Mouse (Mus musculus) hindbrain, embryonic 14.5 days (tissue): ENCODE data around the gene Gm5447. TPM values are rescaled to one million over a fixed set of nuclear protein-coding genes. Genes with fewer than 3 reads are reported as not detected.
A peak's percentile ranks its signal among the peaks of the same experiment; 100 is the strongest.

Experiments used
- ATAC-seq: fragments of 200-750 bp; cut with Nextera tagmentation; 2 replicates; pipeline ENCODE4 v1.8.0; 2017; ENCODE audit warnings: moderate number of reproducible peaks, mild to moderate bottlenecking, moderate TSS enrichment, moderate library complexity; ENCODE audit not compliant: low FRiP score
- DNase-seq: peaks from one replicate; pipeline ENCODE4 v3.0.0-alpha.2; 2015; ENCODE audit warnings: low spot score
- H3K27ac ChIP-seq: fragments of 300-500 bp; sonication (generic); 2 replicates; pipeline ENCODE4 v1.5.1; 2014; ENCODE audit warnings: mild to moderate bottlenecking, moderate library complexity
- H3K27me3 ChIP-seq: fragments of 300-500 bp; sonication (generic); 2 replicates; pipeline ENCODE4 v1.6.1; 2014; ENCODE audit warnings: mild to moderate bottlenecking, low read length, mixed read lengths; ENCODE audit not compliant: control insufficient read depth, insufficient read depth
- H3K36me3 ChIP-seq: fragments of 300-500 bp; sonication (generic); replicated peaks from 2 replicates; pipeline ENCODE4 v1.6.1; 2014; ENCODE audit not compliant: control insufficient read depth, insufficient read depth
- H3K4me1 ChIP-seq: fragments of 300-500 bp; sonication (generic); replicated peaks from 2 replicates; pipeline ENCODE4 v1.6.1; 2014; ENCODE audit warnings: antibody characterized with exemption, low read length, mixed read lengths; ENCODE audit not compliant: control insufficient read depth, insufficient read depth
- H3K4me2 ChIP-seq: fragments of 300-500 bp; sonication (generic); replicated peaks from 2 replicates; pipeline ENCODE4 v1.6.1; 2014; ENCODE audit warnings: mild to moderate bottlenecking, moderate library complexity
- H3K4me3 ChIP-seq: fragments of 300-500 bp; sonication (generic); replicated peaks from 2 replicates; pipeline ENCODE4 v1.5.1; 2014; ENCODE audit warnings: mild to moderate bottlenecking, low read length
- H3K9ac ChIP-seq: fragments of 300-500 bp; sonication (generic); 2 replicates; pipeline ENCODE4 v1.6.1; 2014
- H3K9me3 ChIP-seq: fragments of 300-500 bp; sonication (generic); 2 replicates; pipeline ENCODE4 v1.6.1; 2016; ENCODE audit warnings: low read length; ENCODE audit not compliant: control insufficient read depth
- WGBS: fragments of 180-500 bp; shearing (Covaris S2); extraction: QIAGEN DNeasy Blood & Tissue Kit; methylation state at CpG from one replicate; pipeline ENCODE4 v1.1.7; 2014; 5-methylcytosine and 5-hydroxymethylcytosine counted together
- polyA plus RNA-seq: library from polyadenylated mRNA; unstranded; fragments of >200 nt; fragmentation: Nextera tagmentation; extraction: Ambion mirVana; gene quantifications from 2 replicates; pipeline ENCODE4 v1.2.1, GENCODE M21; 2014

Gm5447 gene
- not detected in 2 replicates for polyA plus RNA-seq

DNA sequence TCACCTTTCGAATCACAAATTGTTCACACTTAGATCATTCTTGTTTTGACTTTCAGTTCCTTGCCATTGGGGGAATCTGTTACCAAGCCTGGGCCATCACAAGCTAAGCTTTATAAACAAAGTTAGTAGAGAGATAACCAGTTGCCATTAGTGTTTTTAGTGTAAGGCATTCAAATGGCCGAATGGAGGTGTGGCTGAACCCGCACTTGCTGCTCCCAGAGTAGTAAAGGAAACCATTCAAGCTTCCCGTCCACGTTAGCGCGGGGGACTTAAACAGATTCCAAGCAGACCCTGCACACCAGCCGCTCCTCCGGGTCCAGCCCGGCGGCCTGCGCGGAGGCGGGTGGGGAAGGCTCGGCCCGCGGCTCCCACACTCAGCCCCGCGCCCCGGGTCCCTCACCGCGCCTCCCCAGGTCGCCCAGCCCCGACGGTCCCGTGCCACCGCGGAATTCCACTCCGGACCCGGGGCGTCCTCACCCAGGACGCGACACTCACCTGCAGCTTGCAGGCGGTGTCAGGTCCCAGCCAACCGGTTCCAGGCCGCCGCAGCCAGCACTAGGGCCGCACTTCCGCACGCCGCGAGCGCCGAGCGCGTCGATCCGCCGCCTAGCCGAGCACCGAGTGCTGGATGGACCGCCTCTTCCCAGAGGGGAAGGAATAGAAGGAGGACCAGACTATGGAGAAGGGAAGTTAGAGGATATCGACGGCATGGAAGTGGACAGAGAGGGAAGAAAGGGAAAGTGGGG is at the start of gene Gm5447, which contains the start of gene Exoc2:
Gene Gm5447, plus strand, starts transcription at position 704 of the 746 bp plus-strand sequence.
Gene Exoc2, minus strand, starts transcription at position 593 of the 746 bp plus-strand sequence.
- peak within 1 kb of the TSS; percentile 49 for H3K4me2 ChIP-seq
- WGBS: under 1% methylated on average over 48 of the region's 54 CpGs
- H3K36me3 ChIP-seq: no peaks in the 10 kb centered on the region

DNA sequence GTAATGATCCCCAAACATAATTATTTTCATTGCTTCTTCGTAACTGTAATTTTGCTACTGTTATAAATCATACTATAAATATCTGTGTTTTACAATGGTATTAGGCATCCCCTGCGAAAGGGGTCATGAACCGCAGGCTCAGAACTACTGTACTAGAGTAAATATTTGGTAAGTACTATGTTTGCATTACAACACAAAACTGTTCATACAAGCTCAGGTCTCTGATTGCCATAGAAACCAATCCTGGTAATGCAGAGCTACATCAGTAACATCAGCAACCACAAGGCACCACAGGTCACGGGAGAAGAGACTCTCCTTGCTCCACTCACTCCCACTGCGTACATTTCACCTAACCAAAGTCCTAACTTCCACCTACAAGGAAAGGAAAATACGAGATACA is 49.7 kb upstream of the Gm5447 start:
- Histone ChIP-seq H3K4me2 (no peak overlapping the region), H3K4me1 (no peaks in the 10 kb centered on the region), H3K9me3 (no peaks in the 10 kb centered on the region), H3K36me3 (peaks cover 22% of the 10 kb centered on the region), H3K27ac (no peak overlapping the region), H3K27me3 (no peaks in the 10 kb centered on the region), H3K4me3 (no peak overlapping the region), H3K9ac (no peak overlapping the region)
- DNase-seq (no peak), ATAC-seq (no peak)
- 88% methylated on average over 6 of the region's 6 CpGs for WGBS

More for the DNA sequence above, at the start of gene Gm5447, which contains the start of gene Exoc2:
- peak within 1 kb of the TSS; percentile 88 for H3K4me3 ChIP-seq
- H3K27ac ChIP-seq: peak within 1 kb of the TSS; percentile 84
- ATAC-seq: peak; percentile 99
- H3K27me3 ChIP-seq: no peaks in the 10 kb centered on the region
- H3K9me3 ChIP-seq: no peaks in the 10 kb centered on the region
- peak; percentile 86 for DNase-seq
- peaks cover 10% of the 10 kb centered on the region for H3K4me1 ChIP-seq
- H3K9ac ChIP-seq: peak within 1 kb of the TSS; percentile 92

DNA sequence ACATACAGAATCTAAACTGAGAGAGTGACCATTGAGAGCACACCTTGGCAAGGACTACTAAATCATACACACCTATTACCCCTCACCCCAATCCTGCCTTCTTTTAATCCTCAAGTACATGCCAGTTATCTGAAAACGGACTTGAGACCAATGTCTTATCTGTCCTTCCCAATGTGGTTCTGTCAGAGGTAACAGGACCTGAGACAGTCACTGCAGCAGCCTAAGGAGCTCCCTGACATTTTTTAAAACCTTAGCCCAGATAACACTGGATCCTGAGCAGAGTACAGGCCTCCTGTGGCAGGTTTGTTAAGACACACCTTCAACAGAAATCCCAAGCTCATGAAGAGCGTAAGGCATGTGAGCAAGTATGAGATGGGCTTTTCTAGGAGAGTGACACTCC is 44.9 kb upstream of the Gm5447 start:
- 94% methylated on average over 2 of the region's 2 CpGs for WGBS
- no peak overlapping the region for H3K4me2 ChIP-seq
- H3K27me3 ChIP-seq: no peaks in the 10 kb centered on the region
- no peaks in the 10 kb centered on the region for H3K9me3 ChIP-seq
- H3K36me3 ChIP-seq: peaks cover 14% of the 10 kb centered on the region
- no peak overlapping the region for H3K4me3 ChIP-seq
- ATAC-seq: no peak
- H3K4me1 ChIP-seq: no peaks in the 10 kb centered on the region
- no peak overlapping the region for H3K27ac ChIP-seq
- H3K9ac ChIP-seq: no peak overlapping the region
- DNase-seq: no peak

DNA sequence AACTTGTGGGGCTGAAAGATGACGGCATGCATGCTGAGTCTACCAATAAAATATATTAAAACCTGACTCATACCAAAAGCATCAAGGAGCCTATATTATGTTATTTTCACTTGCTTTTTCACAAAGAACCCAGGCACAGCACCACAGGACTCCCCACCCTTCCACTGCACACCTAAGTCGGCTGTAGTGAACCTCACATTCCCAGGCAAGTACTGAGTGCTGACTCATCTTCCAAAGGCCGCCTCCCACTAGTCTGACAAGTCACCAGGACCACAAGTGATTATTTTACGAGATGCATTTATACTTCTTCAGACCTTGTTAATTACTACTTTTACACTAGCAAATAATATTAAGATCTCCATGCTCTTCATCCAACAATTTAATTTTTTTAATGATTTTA is 42.4 kb upstream of the Gm5447 start:
- ATAC-seq (no peak), DNase-seq (no peak)
- Histone ChIP-seq H3K4me2 (no peak overlapping the region), H3K4me3 (no peak overlapping the region), H3K9me3 (no peaks in the 10 kb centered on the region), H3K36me3 (peaks cover 4% of the 10 kb centered on the region; the same call in 1 of the 2 replicates), H3K4me1 (no peaks in the 10 kb centered on the region), H3K27me3 (no peaks in the 10 kb centered on the region), H3K9ac (no peak overlapping the region), H3K27ac (no peak overlapping the region)
- 88% methylated on average over 4 of the region's 4 CpGs for WGBS

DNA sequence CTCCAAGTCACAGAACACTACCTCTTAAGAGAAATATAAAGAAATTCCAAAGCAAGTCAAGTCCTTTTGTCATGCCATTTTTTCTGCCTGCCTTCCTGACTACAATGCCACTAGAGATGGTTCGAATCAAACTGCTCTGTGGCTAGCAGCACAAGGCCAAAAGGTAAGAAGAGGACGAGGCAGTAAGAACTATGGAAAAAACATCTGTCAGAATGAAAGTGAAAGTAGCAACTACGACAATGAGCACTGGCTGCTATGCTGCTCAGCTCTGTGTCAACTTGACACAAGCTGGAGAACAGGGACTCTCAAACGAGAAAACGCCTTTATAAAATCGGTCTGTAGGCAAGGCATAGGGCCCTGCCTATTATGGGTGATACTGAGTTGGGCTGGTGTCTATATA is 41.0 kb upstream of the Gm5447 start:
- H3K36me3 ChIP-seq: no peaks in the 10 kb centered on the region; the same call in 1 of the 2 replicates
- H3K9me3 ChIP-seq: no peaks in the 10 kb centered on the region
- no peaks in the 10 kb centered on the region for H3K27me3 ChIP-seq
- no peaks in the 10 kb centered on the region for H3K4me1 ChIP-seq
- no peak overlapping the region for H3K4me3 ChIP-seq
- WGBS: 68% methylated on average over 6 of the region's 6 CpGs
- DNase-seq (no peak), ATAC-seq (no peak)
- no peak overlapping the region for H3K27ac ChIP-seq
- H3K9ac ChIP-seq: no peak overlapping the region
- no peak overlapping the region for H3K4me2 ChIP-seq

DNA sequence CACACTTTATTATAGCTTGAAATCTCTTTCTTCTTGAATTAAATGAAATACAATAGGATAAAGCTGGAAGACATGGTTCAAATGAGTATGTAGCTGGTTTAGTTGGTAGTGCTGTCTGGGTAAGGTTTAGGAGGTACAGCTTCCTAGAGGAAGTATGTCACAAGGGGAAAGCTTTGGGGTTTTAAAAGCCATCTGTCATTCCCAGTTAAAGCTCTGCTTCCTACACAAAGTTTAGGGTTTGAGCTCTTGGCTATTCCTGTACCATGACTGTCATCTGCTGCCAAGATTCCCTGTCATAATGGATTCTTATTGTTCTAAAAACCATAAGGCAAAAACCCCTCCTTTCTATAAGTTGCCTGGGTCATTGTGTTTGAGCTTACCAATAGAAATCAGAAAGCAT is 28.2 kb upstream of the Gm5447 start:
- no peaks in the 10 kb centered on the region for H3K9me3 ChIP-seq

DNA sequence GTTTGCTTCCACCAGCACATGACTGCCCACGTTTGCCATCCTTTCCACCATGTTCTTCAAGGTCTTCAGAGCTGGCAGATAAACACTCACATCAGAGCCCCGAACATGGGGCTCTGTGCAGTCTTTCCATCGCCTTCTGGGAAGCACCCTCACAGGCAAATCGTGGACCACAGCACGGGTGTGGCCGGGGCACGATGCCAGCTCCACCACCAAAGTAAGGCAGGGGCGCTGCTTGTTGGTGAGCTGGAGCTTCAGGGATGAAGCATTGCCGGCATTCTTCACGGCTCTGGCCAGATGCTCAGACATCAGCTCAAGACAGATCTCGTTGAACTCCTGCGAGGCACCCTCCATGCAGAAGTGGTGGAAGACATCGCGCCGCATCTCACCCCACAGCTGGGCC is 26.9 kb upstream of the Gm5447 start:
- Histone ChIP-seq H3K27me3 (no peaks in the 10 kb centered on the region), H3K4me3 (no peak overlapping the region), H3K9me3 (no peaks in the 10 kb centered on the region), H3K9ac (no peak overlapping the region), H3K27ac (no peak overlapping the region), H3K4me1 (no peaks in the 10 kb centered on the region), H3K4me2 (no peak overlapping the region), H3K36me3 (no peaks in the 10 kb centered on the region)
- DNase-seq (no peak), ATAC-seq (no peak)
- WGBS: 96% methylated on average over 15 of the region's 15 CpGs

More for the DNA sequence above, 28.2 kb upstream of the Gm5447 start:
- DNase-seq (no peak), ATAC-seq (no peak)
- Histone ChIP-seq H3K4me1 (no peaks in the 10 kb centered on the region), H3K9ac (no peak overlapping the region), H3K36me3 (no peaks in the 10 kb centered on the region), H3K27ac (no peak overlapping the region), H3K4me3 (no peak overlapping the region), H3K27me3 (no peaks in the 10 kb centered on the region), H3K4me2 (no peak overlapping the region)

DNA sequence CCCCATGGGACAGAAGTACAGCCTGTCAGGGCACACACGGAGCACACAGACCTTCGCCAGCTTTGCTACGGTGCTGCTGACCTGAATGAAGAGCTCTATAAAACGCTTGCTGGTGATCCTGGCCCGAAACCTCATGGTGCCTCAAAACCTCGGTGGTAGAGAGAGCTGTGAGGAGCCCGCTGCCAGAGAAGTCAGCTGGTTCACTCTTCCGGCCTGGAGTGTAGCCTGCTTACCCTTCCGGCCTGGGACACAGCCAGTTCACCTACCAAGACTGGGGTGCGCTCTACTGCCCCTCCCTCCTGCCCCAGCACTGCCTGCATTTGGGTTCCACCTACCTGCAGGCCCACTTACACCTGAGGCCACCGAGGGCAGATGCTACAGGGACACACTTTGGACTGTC is 26.5 kb upstream of the Gm5447 start, which contains the start of gene Hus1b:
Gene Hus1b, minus strand, starts transcription at position 220 of the 400 bp plus-strand sequence.
- Histone ChIP-seq H3K4me1 (no peaks in the 10 kb centered on the region), H3K4me2 (no peak within 1 kb of the TSS), H3K9ac (no peak within 1 kb of the TSS), H3K4me3 (no peak within 1 kb of the TSS), H3K27ac (no peak within 1 kb of the TSS), H3K36me3 (no peaks in the 10 kb centered on the region), H3K27me3 (no peaks in the 10 kb centered on the region), H3K9me3 (no peaks in the 10 kb centered on the region)
- no peak for DNase-seq
- 91% methylated on average over 11 of the region's 11 CpGs for WGBS
- no peak for ATAC-seq

DNA sequence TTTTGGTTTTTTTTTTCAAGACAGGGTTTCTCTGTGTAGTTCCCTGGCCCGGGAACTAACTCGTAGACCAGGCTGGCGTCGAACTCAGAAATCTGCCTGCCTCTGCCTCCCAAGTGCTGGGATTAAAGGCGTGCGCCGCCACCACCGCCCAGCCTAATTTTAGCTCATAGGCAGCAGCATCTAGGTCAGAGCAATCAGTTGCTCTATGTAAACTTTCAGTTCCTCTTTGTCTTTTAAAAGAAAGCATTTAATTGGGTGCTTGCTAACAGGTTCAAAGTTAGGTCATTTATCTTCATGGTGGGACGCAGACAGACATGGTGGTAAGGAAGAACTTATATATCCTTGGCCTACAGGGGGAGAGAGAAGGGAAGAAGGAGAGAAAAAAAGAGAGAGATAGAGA is 24.8 kb upstream of the Gm5447 start:
- Histone ChIP-seq H3K4me1 (no peaks in the 10 kb centered on the region), H3K9me3 (no peaks in the 10 kb centered on the region), H3K27me3 (no peaks in the 10 kb centered on the region), H3K4me3 (no peak overlapping the region), H3K9ac (no peak overlapping the region), H3K27ac (no peak overlapping the region), H3K36me3 (no peaks in the 10 kb centered on the region), H3K4me2 (no peak overlapping the region)
- DNase-seq: no peak
- ATAC-seq: no peak
- 94% methylated on average over 9 of the region's 9 CpGs for WGBS
